Mouse (Mus musculus): ENCODE measurements around the gene Rhbdl1. TPM values are rescaled to one million over a fixed set of nuclear protein-coding genes. Genes with fewer than 3 reads are reported as not detected.
A peak's percentile ranks its signal among the peaks of the same experiment; 100 is the strongest.

The Rhbdl1 gene
- polyA plus RNA-seq, 1 experiment: 1.6 TPM

DNA sequence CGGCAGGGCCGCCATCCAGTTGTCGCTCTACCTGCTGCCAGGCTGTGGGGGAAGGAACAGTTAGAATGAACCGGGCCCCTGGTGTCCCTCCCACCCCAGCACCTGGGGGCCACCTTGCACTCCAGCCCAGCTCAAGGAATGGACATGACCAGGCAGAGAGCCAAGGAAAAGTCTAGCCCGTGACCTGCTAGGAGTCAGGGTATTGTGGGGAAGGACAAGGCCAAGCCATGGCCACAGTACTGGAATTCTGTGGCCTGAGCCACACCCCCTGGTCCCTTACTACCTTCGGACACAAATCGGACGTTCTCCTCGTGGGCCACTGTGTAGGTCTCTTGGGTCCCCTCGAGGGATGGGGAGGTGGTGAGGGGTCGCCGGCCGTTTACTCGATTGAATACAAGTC lies 27.2 kb upstream of the Rhbdl1 start:
- Histone ChIP-seq H3K27ac (ENCODE audit: insufficient read depth, low read depth, low read length) (no peak overlapping the region), H3K4me1 (ENCODE audit: control insufficient read depth, insufficient read depth, low read length) (peaks cover 15% of the 10 kb centered on the region), H3K4me3 (ENCODE audit: insufficient read depth, low read length) (no peak overlapping the region)
- TF ChIP-seq CTCF (IDR thresholded peaks at IDR 0.05; ENCODE audit: low read depth, low read length) (no peak), POLR2A (IDR thresholded peaks at IDR 0.05; ENCODE audit: borderline replicate concordance, low read depth, low read length) (no peak)

DNA sequence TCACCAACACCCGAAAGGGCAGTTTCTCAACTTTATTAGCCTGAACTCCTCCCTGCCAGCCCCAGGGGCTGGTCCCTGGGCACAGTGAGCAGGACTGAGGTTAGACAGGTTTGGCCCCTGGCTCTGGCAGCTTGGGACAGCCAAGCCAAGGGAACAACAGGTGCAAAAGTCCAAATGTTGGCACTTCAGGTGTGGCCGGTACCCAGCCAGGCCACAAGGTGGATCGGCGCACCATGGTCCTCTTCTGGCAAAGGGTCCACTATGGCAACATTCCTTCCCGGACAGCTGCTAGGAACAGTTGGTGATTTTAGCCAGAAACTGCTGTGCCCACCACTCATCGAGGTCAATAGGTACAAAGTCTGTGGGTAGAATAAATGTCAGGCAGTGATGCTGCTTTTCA lies 26.6 kb upstream of the Rhbdl1 start:
- Histone ChIP-seq H3K4me1 (ENCODE audit: control insufficient read depth, insufficient read depth, low read length) (peaks cover 10% of the 10 kb centered on the region), H3K4me3 (ENCODE audit: insufficient read depth, low read length) (no peak overlapping the region), H3K27ac (ENCODE audit: insufficient read depth, low read depth, low read length) (no peak overlapping the region)
- TF ChIP-seq CTCF (IDR thresholded peaks at IDR 0.05; ENCODE audit: low read depth, low read length) (no peak), POLR2A (IDR thresholded peaks at IDR 0.05; ENCODE audit: borderline replicate concordance, low read depth, low read length) (no peak)

DNA sequence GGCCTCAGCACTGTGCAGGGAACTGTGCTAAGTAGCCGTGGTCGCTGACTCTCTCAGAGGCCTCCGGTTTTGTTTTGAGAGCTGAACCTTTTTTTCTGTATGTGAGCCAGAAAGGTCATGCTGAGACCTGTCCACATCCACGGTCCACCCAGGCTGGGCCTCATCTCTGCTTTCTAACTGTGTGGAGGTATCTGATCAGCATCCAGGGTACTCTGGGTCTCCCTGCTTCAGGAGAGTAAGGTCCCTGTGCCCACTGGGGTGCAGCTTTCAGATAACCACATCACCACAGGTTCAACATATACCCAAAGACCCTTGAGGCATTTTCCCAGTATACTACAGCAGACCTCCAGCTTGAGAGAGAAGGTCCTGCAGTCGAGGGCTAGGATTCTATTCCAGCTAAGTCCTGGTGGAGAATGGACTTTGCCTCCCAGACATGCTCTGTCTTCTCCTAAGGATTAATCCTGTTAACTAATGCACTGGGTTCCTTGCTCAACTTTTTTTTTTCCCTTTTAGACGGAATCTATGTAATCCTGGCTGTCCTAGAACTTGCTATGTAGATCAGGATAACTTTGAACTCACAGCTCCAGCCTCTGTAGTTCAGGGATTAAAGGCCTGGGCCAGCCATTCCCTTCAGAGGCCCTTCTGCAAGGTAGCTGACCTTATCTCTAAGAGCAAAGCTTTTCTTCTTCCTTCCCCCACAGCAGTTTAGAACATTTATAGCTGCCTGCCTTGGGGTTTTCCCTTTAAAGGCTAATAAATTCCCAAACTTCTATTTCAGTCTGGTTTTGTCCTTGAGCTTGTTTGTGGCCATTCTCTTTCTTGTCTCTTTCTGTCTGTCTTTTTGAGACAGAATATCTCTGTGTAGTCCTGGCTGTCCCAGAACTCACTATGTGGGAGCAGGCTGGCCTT lies 24.9 kb upstream of the Rhbdl1 start:
- Histone ChIP-seq H3K4me3 (ENCODE audit: insufficient read depth, low read length) (peak overlapping the region; percentile 69), H3K27ac (ENCODE audit: insufficient read depth, low read depth, low read length) (peak overlapping the region; percentile 3), H3K4me1 (ENCODE audit: control insufficient read depth, insufficient read depth, low read length) (peaks cover 9% of the 10 kb centered on the region)
- TF ChIP-seq POLR2A (IDR thresholded peaks at IDR 0.05; ENCODE audit: borderline replicate concordance, low read depth, low read length) (no peak), CTCF (IDR thresholded peaks at IDR 0.05; ENCODE audit: low read depth, low read length) (no peak)

DNA sequence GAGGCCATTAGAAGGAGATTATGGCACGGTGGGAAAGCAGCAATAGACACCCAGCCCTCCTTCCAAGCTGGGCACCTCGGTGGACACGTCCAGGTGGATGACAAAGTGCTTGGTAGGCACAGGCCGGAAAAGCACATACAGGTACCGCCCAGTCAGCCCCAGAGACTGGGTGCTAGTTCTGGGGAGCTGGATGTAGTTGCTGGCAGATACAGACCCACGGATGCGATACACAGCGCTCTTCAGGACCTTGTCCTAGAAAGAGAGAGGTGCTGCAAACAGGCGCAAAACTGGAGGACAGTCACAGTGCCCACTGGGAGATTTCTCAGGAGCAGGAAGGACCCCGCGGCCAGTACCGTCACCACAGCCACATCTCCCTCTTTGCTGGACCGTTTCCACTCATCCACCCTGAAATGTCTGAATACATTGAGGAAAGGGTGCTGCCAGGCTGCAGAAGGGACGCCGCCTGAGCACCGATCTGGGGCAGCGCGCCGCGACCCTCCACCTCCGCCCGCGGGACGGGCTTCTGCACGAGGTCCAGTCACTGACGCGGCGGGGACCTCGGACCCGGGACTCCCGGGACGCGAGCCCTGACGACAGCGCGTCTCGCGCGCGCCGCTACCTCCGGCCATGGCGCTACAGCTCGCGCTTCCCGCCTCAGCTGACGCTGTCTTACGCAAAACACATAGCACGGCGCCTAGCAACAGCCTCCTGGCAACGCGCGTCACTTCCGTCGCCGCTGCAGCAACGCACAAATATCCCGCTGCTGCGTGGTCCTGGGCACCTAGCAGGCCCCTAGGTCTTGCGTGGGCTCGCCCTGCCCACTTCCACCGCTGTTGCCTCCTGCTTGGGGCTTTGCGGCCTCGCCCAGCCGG lies 24.0 kb upstream of the Rhbdl1 start, which contains the start of gene Wdr90:
Gene Wdr90 (minus strand): TSS at position 670 of the 872 bp plus-strand sequence.
- Histone ChIP-seq H3K4me3 (ENCODE audit: insufficient read depth, low read length) (peak within 1 kb of the TSS; percentile 69), H3K27ac (ENCODE audit: insufficient read depth, low read depth, low read length) (peak within 1 kb of the TSS; percentile 3), H3K4me1 (ENCODE audit: control insufficient read depth, insufficient read depth, low read length) (0 out of 2 replicates have a peak, but pooled peaks cover 5% of the 10 kb centered on the region)
- no peak for TF ChIP-seq POLR2A (IDR thresholded peaks at IDR 0.05; ENCODE audit: borderline replicate concordance, low read depth, low read length)
- no peak for TF ChIP-seq CTCF (IDR thresholded peaks at IDR 0.05; ENCODE audit: low read depth, low read length)

DNA sequence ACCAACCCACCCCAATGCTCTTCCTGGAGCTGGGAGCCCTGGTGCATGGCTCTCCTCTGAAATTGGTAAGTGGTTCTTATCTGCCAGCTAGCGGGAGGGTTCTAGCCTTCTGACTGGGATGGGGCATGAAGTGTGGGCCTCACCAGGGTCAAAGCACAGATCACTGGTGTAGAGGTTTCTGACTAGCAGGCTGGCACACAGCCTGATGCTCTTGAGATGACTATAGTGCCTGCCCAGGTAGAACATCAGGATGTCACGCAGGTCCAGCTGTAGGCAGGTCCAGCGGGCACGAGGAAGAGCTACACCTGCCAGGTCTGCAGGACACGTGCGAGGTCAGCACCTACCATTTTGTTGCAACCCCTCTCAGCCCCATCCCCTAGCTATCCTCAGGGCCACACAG lies 23.1 kb upstream of the Rhbdl1 start:
- 0 out of 2 replicates have a peak, but pooled peaks cover 5% of the 10 kb centered on the region for H3K4me1 ChIP-seq (ENCODE audit: control insufficient read depth, insufficient read depth, low read length)
- TF ChIP-seq POLR2A (IDR thresholded peaks at IDR 0.05; ENCODE audit: borderline replicate concordance, low read depth, low read length) (no peak), CTCF (IDR thresholded peaks at IDR 0.05; ENCODE audit: low read depth, low read length) (no peak)
- H3K4me3 ChIP-seq (ENCODE audit: insufficient read depth, low read length): peak overlapping the region; percentile 69; the same call in 1 of the 2 replicates
- no peak overlapping the region for H3K27ac ChIP-seq (ENCODE audit: insufficient read depth, low read depth, low read length)

DNA sequence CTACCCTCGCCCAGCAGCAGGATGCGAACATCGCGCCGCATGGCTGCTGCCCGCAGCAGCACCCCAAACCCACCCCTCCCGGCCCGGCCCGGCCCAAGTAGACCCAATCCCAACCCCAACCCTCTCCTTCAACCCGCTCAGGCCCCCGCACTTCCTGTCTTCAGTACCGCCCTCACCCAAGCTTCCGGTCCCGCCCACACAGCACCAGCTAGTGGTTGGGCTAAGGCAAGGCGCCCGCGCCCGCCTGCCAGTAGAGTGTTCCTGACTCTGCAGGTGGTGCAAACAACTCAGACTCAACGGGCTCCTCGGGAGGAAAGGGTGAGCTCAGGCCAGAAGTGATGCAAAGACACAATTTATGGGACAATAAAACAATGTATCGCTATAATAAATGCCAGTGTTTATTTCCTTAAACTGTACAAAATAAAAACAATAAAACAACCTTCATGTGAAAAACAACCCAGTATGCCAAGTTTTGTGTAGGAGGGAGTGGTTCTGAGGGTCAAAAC lies 7.4 kb upstream of the Rhbdl1 start, which contains the start of gene Rhot2:
Gene Rhot2 (minus strand): TSS at position 456 of the 506 bp plus-strand sequence.
- Histone ChIP-seq H3K4me1 (ENCODE audit: control insufficient read depth, insufficient read depth, low read length) (peaks cover 10% of the 10 kb centered on the region), H3K4me3 (ENCODE audit: insufficient read depth, low read length) (peak within 1 kb of the TSS; percentile 79), H3K27ac (ENCODE audit: insufficient read depth, low read depth, low read length) (peak within 1 kb of the TSS; percentile 51)
- TF ChIP-seq POLR2A (IDR thresholded peaks at IDR 0.05; ENCODE audit: borderline replicate concordance, low read depth, low read length) (no peak), CTCF (IDR thresholded peaks at IDR 0.05; ENCODE audit: low read depth, low read length) (no peak)

DNA sequence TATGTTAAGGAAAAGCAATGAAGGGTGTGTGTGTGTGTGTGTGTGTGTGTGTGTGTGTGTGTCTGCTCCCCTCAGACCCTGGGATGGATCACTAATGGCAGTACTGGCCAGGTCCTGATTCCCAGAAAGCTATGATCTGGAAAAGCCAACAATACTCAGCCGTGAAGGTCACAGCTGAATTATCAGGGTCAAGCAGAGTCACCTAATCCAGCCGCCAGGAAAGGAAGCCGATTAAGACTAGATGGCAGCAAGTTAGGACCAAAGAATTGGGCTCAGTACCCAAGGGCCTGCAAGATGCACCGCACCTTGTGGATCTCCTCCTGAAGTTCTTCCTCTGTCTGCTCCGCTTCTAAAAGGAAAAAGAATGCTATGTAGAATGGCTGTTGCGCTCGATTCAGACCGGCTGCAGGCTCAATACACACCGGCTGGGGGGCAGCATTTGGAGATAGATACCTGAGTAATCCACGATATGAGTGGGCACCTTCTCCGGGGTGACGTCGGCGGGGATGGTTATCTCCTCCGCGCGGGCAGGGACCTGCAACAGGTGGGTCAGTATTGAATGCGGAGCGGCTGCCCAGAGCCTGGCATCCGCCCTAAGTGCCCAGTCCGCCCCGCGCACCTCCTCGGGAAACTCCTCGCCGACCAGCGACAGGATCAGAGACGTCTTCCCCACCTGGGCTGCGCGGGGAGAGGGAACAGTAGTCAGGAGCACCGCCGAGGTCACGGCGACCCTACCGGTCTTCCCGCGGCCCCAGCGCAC lies 6.7 kb upstream of the Rhbdl1 start:
- peaks cover 10% of the 10 kb centered on the region for H3K4me1 ChIP-seq (ENCODE audit: control insufficient read depth, insufficient read depth, low read length)
- H3K27ac ChIP-seq (ENCODE audit: insufficient read depth, low read depth, low read length): peak overlapping the region; percentile 42
- peak overlapping the region; percentile 79 for H3K4me3 ChIP-seq (ENCODE audit: insufficient read depth, low read length)
- no peak for TF ChIP-seq POLR2A (IDR thresholded peaks at IDR 0.05; ENCODE audit: borderline replicate concordance, low read depth, low read length)
- no peak for TF ChIP-seq CTCF (IDR thresholded peaks at IDR 0.05; ENCODE audit: low read depth, low read length)

DNA sequence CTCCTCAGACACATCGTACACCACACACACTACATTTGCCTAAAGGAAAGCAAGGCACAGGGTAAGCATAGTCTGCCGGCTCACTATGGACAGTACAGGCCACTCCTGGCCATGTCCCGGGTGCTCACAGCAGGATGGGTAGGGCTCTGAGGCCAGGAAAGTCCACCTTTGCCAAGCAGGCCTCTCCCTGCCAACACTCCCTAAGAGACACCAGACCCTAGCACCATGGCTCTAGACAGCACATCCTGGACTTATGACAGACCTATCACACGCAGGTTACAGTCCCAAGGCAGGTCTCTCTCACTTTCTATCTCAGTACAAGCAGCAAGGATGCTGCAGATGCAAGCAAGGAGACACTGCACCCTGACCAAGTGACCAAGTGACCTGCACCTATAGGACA lies 6.0 kb upstream of the Rhbdl1 start:
- no peak overlapping the region for H3K27ac ChIP-seq (ENCODE audit: insufficient read depth, low read depth, low read length)
- TF ChIP-seq CTCF (IDR thresholded peaks at IDR 0.05; ENCODE audit: low read depth, low read length) (no peak), POLR2A (IDR thresholded peaks at IDR 0.05; ENCODE audit: borderline replicate concordance, low read depth, low read length) (no peak)
- H3K4me1 ChIP-seq (ENCODE audit: control insufficient read depth, insufficient read depth, low read length): peaks cover 10% of the 10 kb centered on the region
- peak overlapping the region; percentile 79 for H3K4me3 ChIP-seq (ENCODE audit: insufficient read depth, low read length)

DNA sequence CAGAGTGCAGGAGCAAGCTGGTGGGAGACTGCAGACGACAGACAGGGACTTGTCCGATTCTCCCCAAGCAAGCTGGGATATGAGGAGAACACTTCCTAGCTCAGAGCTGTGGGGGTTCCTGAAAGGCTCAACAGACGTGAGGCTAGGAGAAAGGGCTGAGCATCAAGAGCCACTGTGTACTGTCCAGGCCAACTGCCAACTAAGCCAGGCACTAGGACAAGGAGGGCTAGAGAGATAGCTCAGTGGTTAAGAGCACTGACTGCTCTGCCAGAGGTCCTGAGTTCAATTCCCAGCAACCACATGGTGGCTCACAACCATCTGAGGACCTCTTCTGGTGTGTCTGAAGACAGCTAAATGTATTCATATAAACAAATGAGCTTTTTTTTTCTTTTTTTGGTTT lies 5.4 kb upstream of the Rhbdl1 start:
- Histone ChIP-seq H3K4me1 (ENCODE audit: control insufficient read depth, insufficient read depth, low read length) (peaks cover 10% of the 10 kb centered on the region), H3K27ac (ENCODE audit: insufficient read depth, low read depth, low read length) (no peak overlapping the region), H3K4me3 (ENCODE audit: insufficient read depth, low read length) (no peak overlapping the region)
- TF ChIP-seq CTCF (IDR thresholded peaks at IDR 0.05; ENCODE audit: low read depth, low read length) (no peak), POLR2A (IDR thresholded peaks at IDR 0.05; ENCODE audit: borderline replicate concordance, low read depth, low read length) (no peak)
